Comparison of ENCODE assay signal across 10 mouse cellular contexts in the genomic region with DNA sequence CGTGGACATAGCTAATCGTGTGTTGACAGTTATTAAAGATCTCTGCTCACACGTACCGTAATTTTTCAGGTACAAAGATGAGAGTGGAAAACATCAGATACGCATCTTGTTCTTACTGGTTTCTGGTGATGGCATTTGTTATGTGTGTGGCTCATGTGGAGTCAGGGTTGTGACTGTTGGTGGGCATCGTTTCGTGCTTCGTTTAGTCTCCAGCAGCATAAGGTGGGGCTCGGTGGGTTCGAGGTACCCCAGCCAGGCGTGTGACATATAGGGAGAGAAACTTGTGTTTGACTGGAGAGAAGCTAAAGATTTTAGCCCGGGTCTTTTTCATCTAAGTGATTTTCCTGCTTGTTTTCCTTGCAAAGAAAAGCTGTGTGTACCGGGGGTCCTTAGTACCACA. TPM values are rescaled to one million over a fixed set of nuclear protein-coding genes. Genes with fewer than 3 reads are reported as not detected.
A peak's percentile ranks its signal among the peaks of the same experiment; 100 is the strongest.
DNase-seq lines count a peak whose midpoint lies in the region; ATAC-seq and TF ChIP-seq lines count a peak whose summit lies in the region.
"Had no signal": no experiment of that assay in that cellular context is flagged by ENCODE, and none has a peak within 500 bp of the region (broad histone marks: within the 10 kb centered on the region; RNA-seq: fewer than 3 reads in every experiment).

No protein-coding gene starts in this region.

- WGBS in heart, adult 2 months = 46% methylated on average over 13 of the region's 13 CpGs
- WGBS in lung, embryonic 16.5 days = 28% methylated on average over 13 of the region's 13 CpGs
- WGBS in forebrain, postnatal 0 days = 25% methylated on average over 13 of the region's 13 CpGs
- 34% methylated on average over 13 of the region's 13 CpGs for WGBS in neural tube, embryonic 12.5 days

- intact Hi-C loops in heart, adult 2 months (cut with DNase I) = no loop called here
- intact Hi-C loops in heart, postnatal 36 days (cut with DNase I) = loop anchor here (1.0 to 5.0 kb wide), 2 partner anchors 179 to 281 kb away; no protein-coding TSS in a partner anchor

- TF ChIP-seq CTCF in heart, adult 2 months (IDR thresholded peaks at IDR 0.05) = no peak
- no peak for TF ChIP-seq CTCF in forebrain, postnatal 0 days (IDR thresholded peaks at IDR 0.05; ENCODE audit: low read depth)

- H3K4me3 ChIP-seq in heart, adult 2 months = no peak overlapping the region
- H3K4me3 ChIP-seq in lung, embryonic 16.5 days (ENCODE audit: low read length) = no peak overlapping the region
- peak overlapping the region; percentile 70 for H3K4me3 ChIP-seq in forebrain, postnatal 0 days (ENCODE audit: low read depth, low read length)
- peak overlapping the region; percentile 65 for H3K4me3 ChIP-seq in neural tube, embryonic 12.5 days

- H3K9ac ChIP-seq in heart, adult 2 months (ENCODE audit: low read depth, low read length) = peak overlapping the region; percentile 44; the same call in 1 of the 2 replicates
- H3K9ac ChIP-seq in lung, embryonic 16.5 days (ENCODE audit: low read length) = no peak overlapping the region
- 0 out of 2 replicates have a peak overlapping the region, but pooled peaks have one; percentile 67 for H3K9ac ChIP-seq in forebrain, postnatal 0 days
- H3K9ac ChIP-seq in neural tube, embryonic 12.5 days = no peak overlapping the region
- H3K9ac ChIP-seq: liver, embryonic 14.5 days had no signal

- TF ChIP-seq EP300 in heart, adult 2 months (IDR thresholded peaks at IDR 0.05; ENCODE audit: insufficient read depth, low read depth, low read length) = no peak

- no peak for TF ChIP-seq POLR2A in heart, adult 2 months (IDR thresholded peaks at IDR 0.05; ENCODE audit: insufficient read depth, low read depth, low read length)

- H3K27me3 ChIP-seq in heart, adult 2 months (ENCODE audit: control insufficient read depth, insufficient read depth, low read length) = peaks cover 4% of the 10 kb centered on the region; the same call in 1 of the 2 replicates
- H3K27me3 ChIP-seq in lung, embryonic 16.5 days (ENCODE audit: control insufficient read depth, insufficient read depth, low read depth, low read length) = peaks cover 24% of the 10 kb centered on the region
- H3K27me3 ChIP-seq in forebrain, postnatal 0 days (ENCODE audit: insufficient read depth, low read length) = no peaks in the 10 kb centered on the region; the same call in 1 of the 2 replicates
- H3K27me3 ChIP-seq in neural tube, embryonic 12.5 days (replicated peaks) = peaks cover 18% of the 10 kb centered on the region

- H3K9me3 ChIP-seq in lung, embryonic 16.5 days (ENCODE audit: control insufficient read depth, low read length) = no peaks in the 10 kb centered on the region
- H3K9me3 ChIP-seq in forebrain, postnatal 0 days (ENCODE audit: low read length) = no peaks in the 10 kb centered on the region
- H3K9me3 ChIP-seq in neural tube, embryonic 12.5 days = no peaks in the 10 kb centered on the region

- no peak overlapping the region for H3K27ac ChIP-seq in heart, adult 2 months
- no peak overlapping the region for H3K27ac ChIP-seq in lung, embryonic 16.5 days (ENCODE audit: low read length)
- no peak overlapping the region for H3K27ac ChIP-seq in forebrain, postnatal 0 days (ENCODE audit: low read depth, low read length)
- H3K27ac ChIP-seq in neural tube, embryonic 12.5 days = no peak overlapping the region
- H3K27ac ChIP-seq: liver, embryonic 14.5 days had no signal

- no peaks in the 10 kb centered on the region for H3K79me2 ChIP-seq in heart, adult 2 months (replicated peaks; ENCODE audit: control insufficient read depth, insufficient read depth, low read length)

- no peaks in the 10 kb centered on the region for H3K36me3 ChIP-seq in heart, adult 2 months (ENCODE audit: control insufficient read depth, insufficient read depth, low read length)
- H3K36me3 ChIP-seq in lung, embryonic 16.5 days (ENCODE audit: control insufficient read depth, insufficient read depth, low read length) = no peaks in the 10 kb centered on the region
- H3K36me3 ChIP-seq in forebrain, postnatal 0 days (ENCODE audit: insufficient read depth) = no peaks in the 10 kb centered on the region
- H3K36me3 ChIP-seq in neural tube, embryonic 12.5 days = no peaks in the 10 kb centered on the region

- no peak for ATAC-seq in lung, embryonic 16.5 days (ENCODE audit: low read depth)
- ATAC-seq in forebrain, postnatal 0 days = no peak
- ATAC-seq in neural tube, embryonic 12.5 days (ENCODE audit: low FRiP score, low read depth) = no peak

- DNase-seq in heart, adult 2 months = no peak
- DNase-seq in heart, postnatal 36 days = no peak
- no peak for DNase-seq in lung, postnatal 4 days
- no peak for DNase-seq in forebrain, postnatal 0 days
- no peak for DNase-seq in thymus, postnatal 10 days (ENCODE audit: low spot score in 2 of 2)
- no peak for DNase-seq in layer of hippocampus, postnatal 10 days (ENCODE audit: low spot score in 2 of 2)
- DNase-seq: thymus, adult 2 months had no signal

- H3K4me2 ChIP-seq in lung, embryonic 16.5 days (ENCODE audit: low read depth, low read length) = peak overlapping the region; percentile 74; the same call in 1 of the 2 replicates
- H3K4me2 ChIP-seq in forebrain, postnatal 0 days (ENCODE audit: low read depth) = peak overlapping the region; percentile 80
- peak overlapping the region; percentile 95 for H3K4me2 ChIP-seq in neural tube, embryonic 12.5 days (replicated peaks)

- H3K4me1 ChIP-seq in heart, adult 2 months (ENCODE audit: control insufficient read depth, insufficient read depth, low read length) = peaks cover 1% of the 10 kb centered on the region
- H3K4me1 ChIP-seq in lung, embryonic 16.5 days (replicated peaks; ENCODE audit: control insufficient read depth, insufficient read depth, low read length) = peaks cover 12% of the 10 kb centered on the region
- H3K4me1 ChIP-seq in forebrain, postnatal 0 days (ENCODE audit: insufficient read depth) = no peaks in the 10 kb centered on the region; the same call in 1 of the 2 replicates
- peaks cover 9% of the 10 kb centered on the region; the same call in 1 of the 2 replicates for H3K4me1 ChIP-seq in neural tube, embryonic 12.5 days

RNA-seq across cellular contexts. Expression of gene Mtus2, which starts 1.4 kb away (rescaled TPM):
- total RNA-seq in heart, adult 2 months (2021) = 100 to 1,000 TPM in 1 of 2 experiments, 10 to 100 TPM in 1; 96.9 to 109 TPM
- polyA plus RNA-seq in heart, adult 2 months (2012; rRNA removed) = 53.5 and 82.6 TPM in 2 replicates
- 100 to 1,000 TPM in 1 of 2 experiments, 10 to 100 TPM in 1; 74.0 to 112 TPM for total RNA-seq in heart, postnatal 36 days (2021)
- polyA plus RNA-seq in lung, embryonic 16.5 days (2015; fragmentation: Nextera tagmentation; extraction: Ambion mirVana) = 9.3 and 9.6 TPM in 2 replicates
- 33.1 and 45.7 TPM in 2 replicates for total RNA-seq in forebrain, postnatal 0 days (2014; rRNA removed)
- 30.2 and 35.4 TPM in 2 replicates for polyA plus RNA-seq in forebrain, postnatal 0 days (2015; fragmentation: Nextera tagmentation; extraction: Ambion mirVana)
- polyA plus RNA-seq in neural tube, embryonic 12.5 days (2016; fragmentation: Nextera tagmentation; extraction: Ambion mirVana) = 53.5 and 54.9 TPM in 2 replicates
- total RNA-seq in layer of hippocampus, postnatal 10 days (2021) = 10 to 100 TPM; 35.3 to 40.3 TPM

Comparison
In these comparisons a context has a peak if more than half of its experiments do, and no peak if none do; other contexts are left out.
1. H3K4me3 ChIP-seq: peak in forebrain, postnatal 0 days (single experiment) and neural tube, embryonic 12.5 days (single experiment); none in heart, adult 2 months (single experiment) and lung, embryonic 16.5 days (single experiment).
2. H3K9ac ChIP-seq: peak in heart, adult 2 months (single experiment) and forebrain, postnatal 0 days (single experiment); none in lung, embryonic 16.5 days (single experiment) and neural tube, embryonic 12.5 days (single experiment).
3. Peak in every context shown above with its lines, with median percentiles within 50 percentile points of each other: H3K4me2 ChIP-seq.